Mouse (Mus musculus) hindlimb bud, embryonic 11.5 days (tissue): ENCODE results near the gene Scyl3.

Experiments
- DNase-seq: peaks from one replicate; pipeline ENCODE4 v3.0.0-alpha.2; 2012; ENCODE audit warnings: low read depth, low spot score; ENCODE audit errors: extremely low spot score

Gene Scyl3

GRCm38 (mm10) chr1:163953396-163953795 lies 24.5 kb downstream of the Scyl3 start:
- DNase-seq = no peak

GRCm38 (mm10) chr1:163958036-163958435 lies 29.1 kb downstream of the Scyl3 start:
- DNase-seq = no peak

- DNase-seq = no peak
These were observed 35.2 kb downstream of the Scyl3 start for GRCm38 (mm10) chr1:163964008-163964689.

- no peak for DNase-seq
These were observed 45.6 kb downstream of the Scyl3 start for GRCm38 (mm10) chr1:163974471-163974870.

GRCm38 (mm10) chr1:163975088-163975487 lies 46.2 kb downstream of the Scyl3 start:
- DNase-seq = no peak

- no peak for DNase-seq
These were observed 47.6 kb downstream of the Scyl3 start for GRCm38 (mm10) chr1:163976515-163976914.

- DNase-seq = no peak
These were observed 63.5 kb downstream of the Scyl3 start for GRCm38 (mm10) chr1:163992371-163992770.

GRCm38 (mm10) chr1:163994173-163994720 lies 65.3 kb downstream of the Scyl3 start:
- peak; percentile 12 for DNase-seq

- peak; percentile 77 for DNase-seq
These were observed 66.1 kb downstream of the Scyl3 start, which contains the start of the genes BC055324 and Mettl18 for GRCm38 (mm10) chr1:163994721-163995608. Gene BC055324 (minus strand): TSS chr1:163994796. Gene Mettl18 (plus strand): TSS chr1:163994889.

GRCm38 (mm10) chr1:163995609-163995913 lies 66.7 kb downstream of the Scyl3 start:
- DNase-seq = no peak

GRCm38 (mm10) chr1:164001831-164002452 lies 73.0 kb downstream of the Scyl3 start:
- no peak for DNase-seq

- no peak for DNase-seq
These were observed 75.4 kb downstream of the Scyl3 start for GRCm38 (mm10) chr1:164004311-164004710.
